Mouse (Mus musculus) left cerebral cortex, postnatal 4 days (tissue): Measurements from ENCODE around the gene Pcbp1. TPM values are rescaled to one million over a fixed set of nuclear protein-coding genes. Genes with fewer than 3 reads are reported as not detected.

Source experiments
- DNase-seq: peaks from one replicate; pipeline ENCODE4 v3.0.0-alpha.2; 2022
- intact Hi-C: fragments of 180-260 bp; cut with DNase I; formaldehyde crosslinking; loops from one replicate; pipeline ENCODE4 v1.15.1; 2025
- total RNA-seq, 2 experiments: library from RNA; stranded (reverse); gene quantifications; 2 replicates each; pipeline ENCODE4 v1.2.3; 2021

Pcbp1 gene
- total RNA-seq, 2 experiments from 2014 or later = 206 to 208 TPM

GRCm38 (mm10) chr6:86524879-86525645 lies 1.1 kb downstream of the Pcbp1 start:
- intact Hi-C loops = loop anchor here (5.0 kb wide), 2 partner anchors 38 to 53 kb away; no protein-coding TSS in a partner anchor
- DNase-seq = peak; percentile 46

DNA sequence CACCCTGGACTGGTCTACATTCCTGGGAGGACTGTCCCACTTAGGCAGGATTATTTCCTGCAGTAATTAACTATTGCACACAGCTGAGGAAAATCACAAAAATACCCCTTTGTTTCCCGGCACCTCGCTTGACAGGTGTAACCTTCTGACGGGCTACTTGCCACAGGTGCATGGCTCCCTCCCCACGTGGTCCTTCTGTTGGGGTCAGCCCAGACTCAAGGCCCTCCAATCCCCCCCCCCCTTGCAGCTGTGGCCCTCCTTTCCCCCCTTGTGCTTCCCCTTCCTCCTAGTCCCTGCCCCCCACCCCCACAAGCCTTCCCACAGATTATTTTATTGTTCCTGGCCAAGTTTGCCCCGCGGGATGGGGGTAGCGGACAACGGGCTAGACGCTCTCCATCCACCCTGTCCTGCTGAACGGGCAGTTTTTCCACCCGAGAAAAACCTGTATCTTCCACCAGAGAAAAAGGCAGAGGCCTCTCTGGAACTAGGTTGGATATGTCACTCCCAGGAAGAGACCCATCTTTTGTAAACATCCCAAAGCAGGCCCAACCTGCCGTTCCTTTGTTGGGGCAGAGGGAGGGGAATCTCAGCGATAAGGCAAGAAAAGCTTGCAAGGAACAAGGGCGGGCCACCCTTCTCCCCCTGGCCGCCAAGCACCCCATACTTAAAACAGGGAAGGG lies 2.2 kb downstream of the Pcbp1 start:
- intact Hi-C loops = loop anchor here (5.0 kb wide), 2 partner anchors 37 to 52 kb away; no protein-coding TSS in a partner anchor
- peak; percentile 43 for DNase-seq

DNA sequence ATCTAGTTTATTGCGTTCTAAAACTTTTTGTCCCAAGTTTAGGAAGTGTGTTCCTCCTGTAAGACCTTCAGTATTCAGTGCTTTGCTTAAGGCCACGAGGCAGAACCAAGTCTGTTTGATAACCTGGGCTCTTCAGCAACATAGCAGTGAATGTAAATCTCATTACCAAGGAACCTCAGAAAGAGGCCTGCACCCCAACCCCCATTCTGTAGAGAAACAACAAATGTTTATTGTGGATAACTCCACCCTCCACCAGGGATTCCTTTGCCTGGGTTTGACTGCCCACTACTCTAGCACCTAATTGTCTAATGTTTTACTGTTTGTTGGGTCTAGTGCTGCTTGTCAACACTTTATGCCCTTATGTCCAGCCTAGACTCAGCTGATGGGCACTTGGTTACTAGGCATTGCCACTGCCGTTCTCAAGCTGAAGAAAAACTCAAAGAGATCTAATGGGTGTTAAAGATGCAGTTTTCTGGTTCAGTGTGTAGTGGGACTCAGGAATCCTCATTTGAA lies 2.8 kb downstream of the Pcbp1 start:
- no peak for DNase-seq
- intact Hi-C loops = loop anchor here (5.0 kb wide), 2 partner anchors 36 to 51 kb away; no protein-coding TSS in a partner anchor

DNA sequence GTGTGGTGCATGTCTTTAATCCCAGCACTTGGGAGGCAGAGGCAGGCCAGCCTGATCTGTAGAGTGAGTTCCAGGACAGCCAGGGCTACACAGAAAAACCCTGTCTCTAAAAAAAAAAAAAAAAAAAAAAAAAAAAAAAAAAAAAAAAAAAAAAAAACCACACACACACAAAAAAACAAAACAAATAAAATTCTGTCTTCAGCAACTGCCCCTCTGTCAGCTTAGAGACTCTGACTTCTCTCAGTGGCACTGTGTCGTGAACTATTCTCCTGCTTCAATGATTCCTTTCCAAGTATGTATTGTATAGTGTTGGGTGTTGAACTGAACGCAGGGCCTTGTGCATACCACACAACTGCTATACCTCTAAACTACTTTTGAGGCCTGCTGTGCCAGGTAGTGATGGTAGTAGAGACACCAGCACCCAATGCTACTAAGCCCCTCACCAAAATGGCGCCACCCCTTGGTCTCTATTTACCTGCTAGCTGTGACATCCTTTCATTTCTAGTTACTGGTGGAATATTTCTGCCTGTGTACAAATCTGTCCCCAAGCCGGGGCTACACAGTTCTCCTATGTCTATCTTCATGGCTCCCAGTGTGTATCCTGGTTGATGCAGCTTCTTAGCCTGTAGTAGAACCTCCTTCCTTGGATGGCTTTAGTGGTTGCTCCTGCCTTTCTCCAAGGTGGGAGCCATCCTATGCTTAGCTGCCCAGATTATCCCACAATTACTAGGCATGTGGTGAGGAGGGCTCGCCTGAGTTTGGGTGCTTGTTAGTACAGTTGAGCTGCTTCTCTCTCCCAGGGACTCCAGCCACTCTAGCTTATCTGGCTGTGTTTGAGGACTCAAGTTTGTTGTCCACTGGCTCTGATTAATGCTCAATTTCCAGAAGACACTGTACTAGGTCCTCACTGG lies 3.9 kb downstream of the Pcbp1 start:
- DNase-seq = no peak
- intact Hi-C loops = loop anchor here (5.0 kb wide), 2 partner anchors 35 to 50 kb away; no protein-coding TSS in a partner anchor

DNA sequence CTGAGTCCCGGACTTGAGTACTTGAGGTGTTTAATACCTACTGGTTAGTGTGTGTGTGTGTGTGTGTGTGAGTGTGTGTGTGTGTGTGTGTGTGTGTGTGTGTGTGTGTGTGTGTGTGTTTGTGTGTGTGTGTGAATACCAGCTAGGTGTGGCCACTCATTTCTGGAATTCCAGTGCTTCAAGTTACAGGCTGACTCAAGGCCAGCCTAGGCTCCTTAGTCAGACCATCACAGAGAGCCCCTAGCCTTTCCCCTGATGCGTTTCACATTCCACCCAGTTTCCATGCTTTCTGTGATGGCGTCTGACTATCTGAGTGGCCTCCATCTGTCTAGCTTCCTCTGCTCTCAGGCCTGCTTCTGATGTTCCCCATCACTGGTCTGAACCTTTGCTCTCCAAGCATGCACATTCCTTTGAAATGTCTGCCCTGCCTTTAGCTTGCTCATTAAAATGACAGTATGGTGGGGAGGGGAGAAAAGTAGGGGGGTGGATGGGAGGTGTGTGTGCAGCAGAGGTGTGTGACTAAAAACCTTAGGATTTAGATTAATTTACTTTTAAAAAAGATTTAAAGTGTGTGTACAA lies 6.3 kb downstream of the Pcbp1 start:
- DNase-seq = no peak
- intact Hi-C loops = loop anchor here (5.0 kb wide), 2 partner anchors 33 to 48 kb away; no protein-coding TSS in a partner anchor

GRCm38 (mm10) chr6:86516021-86516420 lies 10.1 kb downstream of the Pcbp1 start:
- intact Hi-C loops = no loop called here
- DNase-seq = no peak

DNA sequence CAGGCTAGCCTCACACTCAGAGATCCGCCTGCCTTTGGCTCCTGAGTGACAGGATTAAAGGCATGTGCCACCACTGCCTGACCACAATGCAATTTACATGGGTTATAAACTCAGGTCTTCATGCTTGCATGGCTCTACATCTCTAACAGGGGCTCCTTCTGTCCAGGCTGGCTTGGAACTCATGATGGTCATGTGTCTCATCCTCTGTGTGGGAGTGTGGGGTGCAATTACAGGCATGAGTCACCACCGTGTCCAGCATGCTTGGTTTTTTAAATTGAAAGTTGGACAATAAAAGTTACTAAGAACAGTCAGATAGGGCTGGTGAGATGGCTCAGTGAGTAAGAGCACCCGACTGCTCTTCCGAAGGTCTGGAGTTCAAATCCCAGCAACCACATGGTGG lies 12.8 kb downstream of the Pcbp1 start:
- intact Hi-C loops = no loop called here
- DNase-seq = no peak

DNA sequence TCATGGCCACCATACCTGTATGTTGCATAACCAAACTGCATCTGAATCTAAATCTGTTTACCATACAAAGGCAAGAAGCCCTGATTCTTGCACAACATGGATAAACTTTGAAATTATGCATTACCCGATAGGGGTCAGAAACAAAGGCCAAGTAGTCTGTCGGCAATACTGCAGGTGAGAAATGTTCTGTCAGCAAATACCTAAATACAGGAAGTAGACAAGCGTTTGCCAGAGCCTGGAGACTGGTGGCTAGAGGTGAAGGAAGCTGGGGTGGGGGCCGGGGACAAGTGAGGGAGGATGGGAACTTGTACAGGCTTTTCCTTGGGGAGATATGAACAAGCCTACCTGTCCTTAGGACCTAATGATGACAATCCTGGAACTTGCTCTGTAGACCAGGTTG lies 15.1 kb downstream of the Pcbp1 start:
- DNase-seq = no peak
- intact Hi-C loops = no loop called here

DNA sequence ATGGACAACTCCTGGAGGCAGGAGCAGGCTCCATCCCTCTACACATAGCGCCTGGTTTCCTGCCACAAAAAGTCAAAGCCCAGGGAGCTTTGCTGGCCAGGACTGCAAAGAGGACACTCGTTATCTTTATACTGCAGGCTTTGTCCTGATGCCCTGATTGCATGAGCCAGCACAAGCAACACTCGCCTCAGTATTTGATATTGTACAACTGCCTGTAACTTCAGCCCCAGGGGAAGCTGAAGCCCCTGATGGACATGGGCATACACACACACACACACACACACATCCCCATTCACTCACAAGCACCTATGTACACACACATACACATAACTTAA lies 16.3 kb downstream of the Pcbp1 start:
- DNase-seq = no peak
- intact Hi-C loops = no loop called here

- intact Hi-C loops = no loop called here
- no peak for DNase-seq
Measured at GRCm38 (mm10) chr6:86509194-86509865, 16.8 kb downstream of the Pcbp1 start.

- DNase-seq = no peak
- intact Hi-C loops = no loop called here
Measured at GRCm38 (mm10) chr6:86508736-86509135, 17.4 kb downstream of the Pcbp1 start.

- DNase-seq = no peak
- intact Hi-C loops = no loop called here
Measured at GRCm38 (mm10) chr6:86507116-86507515, 19.0 kb downstream of the Pcbp1 start.

DNA sequence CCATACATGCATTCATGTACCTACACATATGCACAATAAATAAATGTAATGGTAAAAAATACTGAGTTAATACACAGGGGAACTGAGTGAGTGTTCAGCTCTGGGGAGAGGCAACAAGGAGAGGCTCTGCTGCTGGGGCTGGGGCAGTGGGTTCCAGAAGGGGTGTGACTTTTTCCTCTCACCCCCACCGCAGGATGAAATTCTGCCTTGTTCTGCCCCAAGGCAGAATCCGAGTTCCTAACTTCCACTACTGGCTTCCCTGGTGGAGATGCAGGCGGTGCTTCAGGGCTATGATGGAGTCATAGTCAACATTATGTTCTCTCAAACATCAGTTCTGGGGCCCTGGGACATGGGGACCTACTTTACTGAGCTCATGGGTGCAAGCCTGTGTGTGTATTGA lies 19.8 kb downstream of the Pcbp1 start:
- intact Hi-C loops = no loop called here
- no peak for DNase-seq

DNA sequence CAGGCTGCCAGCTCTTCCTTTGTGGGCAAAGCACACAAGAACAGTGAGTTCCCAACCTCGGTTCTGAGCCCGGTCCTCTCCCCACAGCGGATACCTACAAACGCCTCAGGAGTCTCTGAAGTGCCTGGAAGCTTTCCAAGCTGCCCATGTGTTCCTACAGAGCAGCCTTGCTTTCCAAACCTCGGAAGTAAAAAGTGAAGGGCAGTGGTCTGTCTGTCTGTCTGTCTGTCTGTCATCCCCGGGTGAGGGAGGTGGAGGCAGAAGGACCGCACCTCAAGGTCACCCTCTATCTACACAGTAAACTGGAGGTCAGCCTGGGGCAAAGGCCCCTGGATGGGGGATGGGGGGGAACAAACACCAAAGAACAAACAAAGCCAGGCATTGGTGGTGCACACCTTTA lies 20.4 kb downstream of the Pcbp1 start:
- intact Hi-C loops = no loop called here
- no peak for DNase-seq

- no peak for DNase-seq
- intact Hi-C loops = no loop called here
Measured at GRCm38 (mm10) chr6:86503513-86503912, 22.6 kb downstream of the Pcbp1 start.

DNA sequence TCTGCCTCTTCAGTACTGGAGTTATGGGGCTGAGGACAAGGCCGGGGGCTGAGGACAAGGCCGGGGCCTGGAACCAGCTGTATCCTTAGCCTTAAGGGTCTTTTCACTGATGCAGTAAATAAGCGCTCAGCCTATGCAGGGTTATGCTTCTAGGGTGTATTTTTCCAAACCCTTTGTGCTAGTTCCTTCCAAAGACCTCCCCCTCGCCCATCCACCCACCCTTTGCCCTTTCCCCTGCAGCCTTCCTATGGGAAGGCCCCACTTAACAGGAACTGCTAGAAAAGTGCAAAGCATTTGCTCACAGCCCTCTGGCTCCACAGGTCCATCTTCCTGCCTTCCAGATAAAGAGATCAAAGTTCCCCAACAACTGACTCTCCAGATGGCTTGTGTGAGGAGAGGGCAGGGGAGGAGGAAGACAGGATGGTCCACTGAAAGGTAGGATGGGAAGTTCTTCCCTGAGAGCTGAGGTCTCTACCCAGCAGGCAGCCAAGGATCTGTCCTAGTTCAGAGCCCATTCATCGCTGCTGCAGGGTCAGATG lies 26.5 kb downstream of the Pcbp1 start:
- intact Hi-C loops = no loop called here
- DNase-seq = no peak

DNA sequence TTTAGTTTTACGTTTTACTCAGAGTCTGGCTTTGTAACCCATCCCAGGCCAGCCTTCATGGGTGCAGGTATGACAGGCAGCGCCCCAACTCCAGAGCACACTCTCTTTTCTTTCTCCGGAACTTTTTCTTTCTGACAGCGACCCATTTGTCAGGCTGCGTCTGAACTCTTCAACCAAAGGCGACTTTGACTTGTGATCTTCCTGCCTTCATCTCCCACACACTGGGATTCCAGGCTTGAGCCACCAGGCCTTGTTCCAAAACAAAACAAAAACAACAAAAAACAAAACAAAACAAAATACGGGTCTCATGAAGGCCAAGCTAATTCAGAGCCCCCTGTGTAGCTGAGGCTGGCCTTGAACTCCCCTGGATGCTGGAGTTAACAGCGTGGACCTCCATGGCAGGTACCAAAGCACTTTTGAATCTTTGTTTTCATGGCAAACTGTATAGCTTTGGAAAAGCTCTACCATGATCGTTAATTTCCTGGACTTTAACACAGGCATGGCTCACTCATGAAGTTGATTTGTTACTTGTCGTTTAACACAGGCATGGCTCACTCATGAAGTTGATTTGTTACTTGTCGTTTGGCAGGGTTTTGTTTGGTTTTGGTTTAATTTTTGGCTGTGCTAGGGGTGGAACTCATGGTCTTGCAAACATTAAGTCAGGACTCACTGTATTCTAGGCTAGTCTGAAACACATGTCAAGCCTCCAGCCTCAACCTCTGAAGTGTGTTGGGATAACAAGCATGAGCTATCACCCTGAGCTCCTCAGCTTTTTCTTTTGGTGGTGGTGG lies 28.0 kb downstream of the Pcbp1 start:
- DNase-seq = no peak
- intact Hi-C loops = no loop called here

DNA sequence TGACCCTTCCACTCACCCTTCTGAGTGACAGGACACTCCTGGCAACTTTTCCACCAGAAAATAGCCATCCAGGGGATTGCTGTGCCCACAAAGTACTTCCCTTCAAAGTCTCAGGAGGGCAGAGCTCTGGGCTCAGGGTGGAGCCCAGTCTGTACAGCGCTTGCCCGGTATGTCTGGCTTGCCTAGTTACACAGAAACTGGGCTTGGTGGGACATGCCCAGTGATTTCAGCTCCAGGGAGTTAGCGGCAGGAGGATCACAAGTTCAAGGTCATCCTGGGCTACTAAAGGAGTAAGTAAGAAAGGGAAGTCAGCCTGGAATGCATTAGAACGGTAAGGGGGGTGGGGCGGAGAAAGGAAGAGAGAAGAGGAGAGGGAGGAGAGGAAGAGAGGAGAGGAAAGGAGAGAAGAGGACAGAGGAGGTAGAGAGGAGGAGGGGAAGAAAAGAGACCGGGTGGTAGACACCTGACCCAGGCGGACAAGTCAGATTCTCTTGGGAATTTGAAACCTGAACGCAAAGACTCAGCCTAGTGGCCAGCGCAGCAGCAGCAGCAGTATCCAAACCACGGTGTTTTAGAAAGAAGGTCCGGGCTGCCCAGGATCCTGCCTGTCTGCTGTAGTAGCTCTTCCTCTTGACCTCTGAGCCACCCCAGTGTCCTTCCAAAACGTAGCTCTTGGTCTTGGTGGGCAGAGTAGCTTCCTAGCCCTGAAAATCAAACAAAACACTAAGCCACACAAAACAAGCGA lies 28.9 kb downstream of the Pcbp1 start:
- intact Hi-C loops = no loop called here
- DNase-seq = no peak
